Mouse (Mus musculus): ENCODE results near the gene V1ra8.
"Not testable (repeated sequence)": the region's sequence is repeated elsewhere in the genome, so short reads cannot be mapped to it uniquely, and the experiment has no call there.

Gene V1ra8

GRCm38 (mm10) chr6:90202493-90202892 lies at the start of gene V1ra8:
TSS of gene V1ra8 (plus strand) at chr6:90202793.
- DNase-seq = not testable (repeated sequence)

GRCm38 (mm10) chr6:90160139-90160538 lies 42.5 kb upstream of the V1ra8 start:
- no peak for DNase-seq

GRCm38 (mm10) chr6:90174508-90174907 lies 28.1 kb upstream of the V1ra8 start, which contains the start of gene Vmn1r52:
TSS of gene Vmn1r52 (plus strand) at chr6:90174808.
- no peak for DNase-seq

- no peak for DNase-seq
Measured at GRCm38 (mm10) chr6:90224338-90224737, 21.7 kb downstream of the V1ra8 start, which contains the start of gene Vmn1r53. TSS of gene Vmn1r53 (minus strand) at chr6:90224438.

- DNase-seq = not testable (repeated sequence)
Measured at GRCm38 (mm10) chr6:90232114-90232513, 29.5 kb downstream of the V1ra8 start.

GRCm38 (mm10) chr6:90232681-90233080 lies 30.1 kb downstream of the V1ra8 start:
- no peak for DNase-seq

GRCm38 (mm10) chr6:90244019-90244418 lies 41.4 kb downstream of the V1ra8 start:
- no peak for DNase-seq

- DNase-seq = no peak
Measured at GRCm38 (mm10) chr6:90246000-90246399, 43.4 kb downstream of the V1ra8 start, which contains the start of gene Vmn1r54. TSS of gene Vmn1r54 (plus strand) at chr6:90246300.

Measured in right cerebral cortex, postnatal 25 days (tissue).